Mouse (Mus musculus) right cerebral cortex, postnatal 14 days (tissue): ENCODE measurements around the gene Adgrl4.
A peak's percentile ranks its signal among the peaks of the same experiment; 100 is the strongest.

Source experiments
- DNase-seq: peaks from one replicate; pipeline ENCODE4 v3.0.0; 2022

Adgrl4 gene

DNA sequence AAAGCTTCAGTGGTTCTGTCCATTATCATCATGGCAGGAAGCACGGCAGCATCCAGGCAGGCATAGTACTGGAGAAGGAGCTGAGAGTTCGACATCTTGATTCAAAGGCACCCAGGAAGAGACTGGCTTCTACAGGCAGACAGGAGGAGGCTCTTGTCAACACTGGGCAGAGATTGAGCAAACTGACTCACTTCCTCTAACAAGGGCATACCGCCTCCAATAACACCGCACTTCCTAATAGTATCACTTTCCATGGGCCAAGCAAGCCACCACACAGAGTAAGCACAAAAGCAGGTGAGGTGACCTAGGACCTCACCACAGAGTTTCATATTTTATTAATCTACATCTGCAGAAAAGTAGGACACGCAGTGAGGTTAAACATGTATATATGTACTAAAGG, 73.5 kb downstream of the Adgrl4 start:
- no peak for DNase-seq

DNA sequence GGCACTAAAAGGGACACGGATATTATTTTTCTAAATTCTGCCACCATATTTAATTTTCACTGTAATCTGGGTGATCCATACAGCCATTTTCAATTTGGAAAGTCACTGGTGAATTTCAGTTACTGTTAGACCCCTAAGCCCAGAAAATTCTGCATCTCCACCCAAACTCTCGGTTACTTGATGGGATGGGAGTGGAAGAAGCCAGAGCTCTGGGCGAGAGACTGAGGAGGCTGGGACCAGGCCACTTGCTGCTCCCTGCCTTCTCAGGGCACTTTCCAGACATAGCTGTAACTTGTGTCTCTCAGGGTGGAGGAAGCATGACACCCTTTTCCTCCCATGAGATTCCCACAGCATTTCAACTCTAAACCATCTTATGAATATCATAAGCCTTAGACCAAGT, 109.5 kb downstream of the Adgrl4 start:
- DNase-seq: no peak

DNA sequence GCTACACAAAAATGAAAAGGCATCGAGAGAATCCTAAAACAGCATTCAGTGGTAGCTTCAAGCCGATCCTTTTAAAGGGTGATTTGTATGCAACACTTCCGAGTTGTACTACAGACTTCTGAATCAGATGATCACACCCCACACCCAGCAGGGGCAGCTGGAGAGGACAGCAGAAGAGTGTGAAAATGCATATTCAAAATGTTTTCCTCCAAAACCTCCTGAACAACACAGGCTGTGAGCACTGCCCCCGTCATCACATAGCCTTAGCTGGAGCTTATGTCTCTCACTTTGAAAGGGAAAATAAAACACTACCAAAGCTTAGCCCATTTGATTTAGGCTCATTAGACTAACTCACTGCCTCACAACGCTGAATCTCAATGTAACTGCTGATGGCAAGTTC, 113.3 kb downstream of the Adgrl4 start:
- no peak for DNase-seq

DNA sequence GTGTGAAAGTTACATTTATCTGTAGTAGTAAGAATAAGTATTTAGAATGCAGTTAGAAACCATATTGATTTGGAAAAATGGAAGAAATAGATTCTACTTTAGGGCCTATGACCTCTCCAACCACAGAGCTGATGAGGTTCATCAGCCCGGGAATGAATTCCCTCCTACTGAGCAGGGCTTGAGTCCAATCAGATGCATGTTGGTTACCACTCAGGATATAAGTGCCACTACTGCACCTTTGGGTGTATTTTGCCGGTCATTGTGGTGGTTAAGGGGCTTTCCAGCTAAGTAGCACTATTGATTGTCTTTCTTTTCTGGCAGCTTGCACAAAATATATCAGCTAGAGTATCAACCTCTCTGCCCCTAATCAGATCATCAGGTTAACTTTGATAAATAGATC, 118.9 kb downstream of the Adgrl4 start:
- no peak for DNase-seq

DNA sequence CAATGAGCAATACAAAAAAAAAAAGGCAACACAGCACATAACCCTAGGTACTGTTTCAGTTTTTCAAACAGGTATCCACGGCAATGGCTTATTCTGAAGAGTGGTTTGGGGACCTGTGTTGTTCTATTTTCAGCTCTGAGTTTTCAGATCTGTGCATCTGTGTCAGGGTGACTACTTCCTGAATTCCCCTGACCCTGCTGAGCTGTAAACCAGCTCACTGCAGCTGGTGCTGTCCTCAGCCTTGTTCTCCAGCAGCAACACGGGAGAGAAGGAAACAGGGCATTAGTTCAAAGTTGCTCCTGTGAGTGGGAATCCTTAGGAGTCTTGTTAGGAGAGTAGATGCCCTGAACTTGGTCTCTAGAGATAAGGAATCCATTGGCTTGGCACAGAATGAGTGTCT, 119.4 kb downstream of the Adgrl4 start:
- DNase-seq: no peak

DNA sequence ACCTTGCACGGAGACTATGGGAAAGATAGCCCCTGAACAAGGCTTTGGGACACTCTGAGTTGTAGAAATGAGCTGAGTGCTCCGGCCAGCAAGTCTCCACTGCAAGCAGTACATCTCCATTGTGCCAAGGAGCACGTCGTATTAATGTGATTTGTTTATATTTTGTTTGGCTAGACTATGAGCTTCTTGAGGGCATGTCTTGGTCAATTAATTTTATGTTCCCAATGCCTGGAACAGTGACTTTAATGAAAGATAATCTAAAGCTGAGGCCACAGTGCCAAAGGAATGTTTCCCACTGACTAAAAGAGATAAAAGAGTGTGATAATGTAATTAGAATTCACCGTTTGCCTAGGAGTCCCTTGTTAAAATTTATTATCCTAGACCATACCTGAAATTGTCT, 119.9 kb downstream of the Adgrl4 start:
- DNase-seq: no peak

DNA sequence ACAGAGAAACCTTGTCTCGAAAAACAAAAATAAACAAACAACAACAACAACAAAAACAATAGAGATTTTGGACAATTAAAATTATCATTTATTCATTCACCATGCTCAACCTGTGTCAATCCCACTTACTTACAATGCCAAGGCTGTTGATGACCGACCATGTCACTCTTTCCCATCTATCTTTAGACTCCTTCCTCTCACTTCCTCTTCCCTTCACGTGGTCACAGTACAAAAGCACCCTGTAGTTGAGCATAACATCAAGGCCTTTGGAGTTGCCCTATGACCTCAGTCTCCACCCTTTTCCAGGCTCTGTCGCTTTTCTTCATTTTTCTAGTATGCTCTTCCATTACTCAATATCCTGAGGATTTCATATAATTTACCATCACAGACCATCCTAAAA, 120.7 kb downstream of the Adgrl4 start:
- DNase-seq: no peak

DNA sequence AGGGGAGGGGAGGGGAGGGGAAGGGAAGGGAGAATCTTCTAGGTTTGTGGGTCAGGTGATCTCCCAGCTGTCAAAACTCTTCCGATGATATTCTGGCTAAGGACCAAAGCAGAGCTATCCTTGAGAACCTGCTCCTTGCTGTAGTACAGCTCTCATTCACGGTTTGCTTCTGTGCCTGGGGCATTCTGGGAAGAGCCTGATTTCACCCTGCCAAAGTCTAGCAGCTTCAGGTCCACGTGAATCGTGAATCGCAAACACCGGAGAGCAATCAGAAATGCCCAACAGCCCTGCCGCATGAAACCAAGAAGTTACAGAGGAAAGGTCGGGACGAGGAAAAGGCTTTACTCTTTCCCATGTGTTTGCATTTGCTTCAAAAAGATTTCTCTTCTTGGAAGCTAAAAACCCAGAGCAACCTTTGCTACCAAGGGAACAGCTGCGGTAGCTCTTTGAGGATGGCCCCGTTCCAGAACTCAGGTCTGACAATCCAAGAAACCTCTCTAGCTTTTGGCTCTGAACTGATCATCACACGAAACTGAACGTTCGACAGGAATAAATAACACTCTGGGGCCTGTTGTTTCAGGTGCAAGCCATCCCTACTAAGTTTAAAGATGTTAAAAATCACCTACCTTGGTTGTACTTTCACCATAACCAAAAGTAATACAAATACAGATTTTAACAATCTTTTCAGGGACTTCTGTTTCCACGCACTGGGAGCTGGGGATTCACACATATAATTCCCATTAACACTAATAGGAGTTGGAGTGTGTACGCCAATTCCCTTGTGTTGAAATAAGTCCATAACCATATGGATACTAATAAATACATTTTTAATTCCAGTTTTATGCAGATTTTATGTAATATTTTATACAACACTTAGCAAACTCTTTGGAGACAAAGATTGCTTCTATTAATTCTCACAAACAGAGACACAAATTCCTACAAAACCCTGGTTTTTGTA, 128.3 kb downstream of the Adgrl4 start:
- peak; percentile 11 for DNase-seq

DNA sequence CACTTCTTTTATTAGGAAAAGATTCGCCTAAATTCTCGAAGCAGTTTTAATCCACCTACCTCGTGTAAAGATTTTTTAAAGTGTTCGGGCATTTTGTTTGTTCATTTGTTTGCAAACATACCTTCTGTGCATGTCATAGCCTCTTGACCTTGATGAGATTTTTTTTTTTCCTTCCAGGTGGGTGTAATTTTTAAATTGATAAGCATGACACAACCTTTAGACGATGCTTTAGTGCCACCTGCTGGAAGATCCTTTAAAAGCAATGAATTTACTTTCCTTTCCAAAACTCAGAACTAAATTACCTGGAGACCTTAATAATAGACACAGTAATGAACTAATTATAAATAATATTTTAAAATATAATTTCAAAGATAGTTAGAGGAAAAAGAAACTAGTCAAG, 128.9 kb downstream of the Adgrl4 start:
- DNase-seq: no peak

DNA sequence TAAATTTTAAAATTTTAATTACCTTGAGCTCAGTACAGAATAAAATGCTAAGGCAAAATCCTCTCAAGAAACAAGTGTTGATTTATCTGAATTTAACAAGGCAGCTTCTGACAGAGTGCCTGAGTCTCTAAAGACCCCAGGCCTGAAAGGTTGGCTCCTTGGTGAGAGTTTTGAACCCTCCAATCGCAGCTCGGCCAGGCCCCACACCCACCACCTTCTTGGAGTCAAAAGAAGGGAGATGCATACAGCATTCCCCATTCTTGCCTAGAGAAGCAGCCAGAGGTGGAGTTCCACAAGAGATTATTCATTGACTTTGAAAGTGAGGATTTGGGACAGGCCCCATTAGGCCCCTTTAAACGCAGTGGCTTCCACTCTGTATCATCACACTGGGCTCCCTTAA, 129.9 kb downstream of the Adgrl4 start:
- no peak for DNase-seq

DNA sequence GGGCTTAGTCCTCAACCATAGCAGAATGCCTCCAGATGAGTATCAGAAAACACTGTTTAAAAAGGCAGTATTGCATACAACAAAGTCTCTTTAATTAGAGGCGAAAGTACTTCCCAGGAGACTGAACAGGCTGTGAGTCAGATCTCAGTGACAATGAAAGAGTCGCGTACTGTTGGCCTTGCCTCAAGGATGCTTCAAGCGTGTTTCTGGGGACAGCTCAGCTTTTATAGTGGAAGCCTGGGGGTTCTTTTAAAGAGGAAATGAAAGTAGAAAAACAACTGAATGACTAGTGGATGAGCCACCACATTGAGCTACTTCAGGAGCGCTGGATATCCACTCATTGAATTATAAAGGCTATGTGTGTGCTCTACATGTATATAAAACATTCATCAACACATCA, 134.4 kb downstream of the Adgrl4 start:
- no peak for DNase-seq

DNA sequence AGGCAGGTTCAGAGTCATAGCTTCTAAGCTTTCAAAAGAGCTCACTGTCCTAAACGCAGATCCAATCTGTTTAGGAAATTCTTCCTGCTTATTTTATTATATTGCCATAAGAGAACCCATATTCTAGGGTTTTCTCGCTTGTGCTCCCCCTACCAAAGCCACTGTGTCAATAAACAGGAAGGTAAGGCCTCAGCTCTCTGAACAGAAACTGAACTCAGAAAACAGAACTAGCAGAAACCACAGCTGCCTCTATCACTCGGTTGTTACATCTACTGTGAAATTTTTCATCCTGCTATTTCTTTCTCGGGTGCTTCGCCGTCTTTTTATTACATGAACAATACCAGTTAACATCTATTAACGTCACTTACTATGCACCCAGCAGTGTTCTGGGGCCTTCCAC, 137.6 kb downstream of the Adgrl4 start:
- no peak for DNase-seq

DNA sequence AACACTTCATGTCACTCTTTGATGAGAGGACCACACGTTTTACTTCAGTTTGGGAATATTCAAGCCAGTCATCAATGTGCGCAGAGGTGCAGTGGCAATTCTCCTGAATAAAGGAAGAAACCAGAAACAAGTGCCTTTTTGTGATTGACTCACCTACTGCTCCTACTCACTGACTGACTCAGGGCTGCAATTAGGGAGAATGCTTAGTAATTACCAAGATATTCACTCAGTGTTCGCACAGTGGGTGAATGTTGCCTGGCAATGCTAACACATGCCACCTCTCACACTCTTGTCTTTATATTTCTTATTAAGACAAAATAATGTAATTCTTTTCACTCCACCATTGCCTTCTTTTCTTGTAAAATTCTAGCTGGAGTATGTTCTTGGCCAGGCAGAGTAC, 138.5 kb downstream of the Adgrl4 start:
- DNase-seq: no peak

DNA sequence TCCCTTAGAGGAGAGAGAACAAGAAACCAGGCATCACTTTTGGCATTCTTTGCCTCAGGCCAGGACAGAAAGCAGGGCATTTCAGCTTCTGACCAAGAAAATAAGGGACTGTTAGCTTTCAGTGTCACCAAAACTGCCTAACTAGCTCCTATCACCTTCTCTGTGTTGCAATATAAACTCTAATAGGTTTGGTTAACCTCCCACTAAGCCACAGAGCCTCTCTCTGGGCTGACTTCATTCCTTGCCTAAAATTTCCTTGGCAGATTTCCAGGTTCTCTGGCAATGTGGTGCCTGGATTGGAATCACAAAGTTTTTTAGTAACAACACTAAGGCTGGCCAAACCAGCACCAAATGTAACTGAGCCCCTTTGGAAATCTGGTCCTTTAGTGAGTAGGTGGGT, 154.2 kb downstream of the Adgrl4 start:
- DNase-seq: no peak
